Mouse (Mus musculus) cerebellum, postnatal 36 days (tissue): ENCODE results near the gene Mybph.
A peak's percentile ranks its signal among the peaks of the same experiment; 100 is the strongest.

Experiments
- DNase-seq, 2 experiments: peaks; one replicate each; pipeline ENCODE4 v3.0.0; 2021 to 2022; ENCODE audit warnings: mixed read lengths in 2 of 2

Mybph gene

DNA sequence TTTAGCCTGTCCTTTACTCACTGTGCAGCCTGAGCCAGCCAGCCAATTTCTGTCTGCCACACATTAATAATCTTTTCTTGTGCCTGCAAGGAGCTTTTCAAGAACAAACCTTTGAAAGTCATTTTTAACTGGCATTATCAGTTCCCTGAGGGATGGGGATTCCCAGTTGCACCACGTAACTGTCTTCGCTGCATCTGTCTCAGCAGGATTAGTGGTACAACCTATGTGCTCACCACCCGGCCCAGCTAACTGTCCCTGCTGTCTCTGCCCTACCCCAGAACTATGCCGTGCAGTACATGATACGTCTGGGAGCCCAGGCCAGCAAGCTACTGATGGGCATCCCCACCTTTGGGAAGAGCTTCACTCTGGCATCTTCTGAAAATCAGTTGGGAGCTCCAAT lies 5.0 kb upstream of the Mybph start:
- DNase-seq = no peak

DNA sequence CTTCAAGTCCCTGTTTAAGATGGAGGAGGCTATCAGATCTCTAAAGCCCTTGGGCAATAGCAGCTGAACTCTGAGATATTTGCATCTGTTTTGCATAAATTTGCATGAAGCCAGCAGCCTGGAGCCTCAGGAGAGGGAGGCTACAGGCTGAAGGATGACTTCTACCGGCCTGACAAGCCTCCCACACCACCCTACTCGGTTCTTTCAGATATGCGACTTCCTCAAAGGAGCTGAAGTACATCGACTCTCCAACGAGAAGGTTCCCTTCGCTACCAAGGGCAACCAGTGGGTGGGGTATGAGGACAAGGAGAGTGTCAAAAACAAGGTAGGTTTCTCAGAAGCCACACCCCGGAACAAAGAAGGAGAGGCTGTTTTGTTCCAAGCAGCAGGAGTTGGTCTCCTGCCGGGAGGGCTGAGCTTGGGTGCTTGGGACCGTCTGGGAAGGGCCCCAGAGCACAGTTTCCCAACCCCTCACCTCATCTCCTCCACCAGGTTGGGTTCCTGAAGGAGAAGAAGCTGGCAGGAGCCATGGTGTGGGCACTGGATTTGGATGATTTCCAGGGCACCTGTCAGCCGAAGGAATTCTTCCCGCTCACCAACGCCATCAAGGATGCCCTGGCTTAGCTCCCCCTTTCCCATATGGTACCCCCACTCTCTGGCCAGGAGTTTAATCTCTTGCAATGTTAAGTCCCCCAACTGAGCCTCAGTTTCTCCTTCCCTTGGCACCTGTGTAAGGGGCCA lies 4.1 kb upstream of the Mybph start:
- DNase-seq = peak in 1 of 2 experiments; percentile 30

- DNase-seq = no peak
Observed at GRCm38 (mm10) chr1:134191192-134191591, 2.1 kb upstream of the Mybph start.

GRCm38 (mm10) chr1:134192024-134192423 lies 1.2 kb upstream of the Mybph start:
- DNase-seq = no peak

GRCm38 (mm10) chr1:134193674-134194197 lies 488 bp downstream of the Mybph start:
- no peak for DNase-seq

DNA sequence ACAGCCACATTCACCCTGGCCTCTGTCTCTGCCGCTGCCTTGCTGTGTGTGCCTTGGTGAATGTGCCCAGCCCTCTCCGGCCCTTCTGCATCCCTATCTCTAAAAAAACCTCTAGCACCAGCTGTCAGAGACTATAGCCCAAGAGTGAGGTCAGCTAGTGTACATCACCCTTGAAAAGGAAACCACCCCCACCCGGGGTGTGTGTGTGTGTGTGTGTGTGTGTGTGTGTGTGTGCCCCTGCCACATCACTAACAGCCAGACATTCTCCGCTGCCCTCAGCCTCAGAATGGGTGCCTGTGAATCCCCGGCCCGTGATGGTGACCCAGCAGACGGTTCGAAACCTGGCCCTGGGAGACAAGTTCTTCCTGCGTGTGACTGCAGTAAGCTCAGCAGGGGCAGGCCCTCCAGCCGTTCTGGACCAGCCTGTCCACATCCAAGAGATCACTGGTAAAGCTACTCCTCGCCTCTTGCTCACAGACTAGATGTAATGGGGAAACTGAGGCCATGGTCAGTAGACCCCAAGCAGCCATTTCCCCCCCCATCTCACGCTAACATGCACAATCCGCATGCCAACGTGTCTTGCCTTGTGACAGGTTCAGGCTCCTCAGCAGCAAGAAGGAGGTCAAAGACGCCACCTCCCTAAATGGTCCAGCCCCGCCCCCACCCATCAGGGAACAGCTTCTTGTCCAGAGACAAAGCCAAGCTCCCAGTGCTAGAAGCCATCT lies 1.2 kb downstream of the Mybph start:
- no peak for DNase-seq

DNA sequence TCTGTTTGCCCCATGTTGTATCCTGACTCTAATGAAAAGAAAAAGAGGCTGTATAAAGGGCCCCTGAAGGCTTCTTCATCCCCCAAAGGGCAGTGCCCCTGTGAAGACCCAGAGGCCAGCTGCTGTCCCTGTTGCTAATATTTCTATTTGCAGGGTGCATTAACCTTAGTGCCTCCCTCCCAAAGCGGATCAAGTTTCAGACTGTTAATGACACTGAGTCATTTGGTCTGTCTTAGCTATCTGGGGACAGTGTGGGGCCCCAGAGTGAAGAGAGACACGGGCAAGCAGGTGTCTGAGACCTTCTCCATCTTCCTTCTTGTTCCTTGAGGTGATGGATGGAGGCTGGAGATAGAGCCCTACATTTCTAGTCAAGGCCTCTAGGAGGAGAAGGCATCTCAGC lies 1.9 kb downstream of the Mybph start:
- DNase-seq = no peak

DNA sequence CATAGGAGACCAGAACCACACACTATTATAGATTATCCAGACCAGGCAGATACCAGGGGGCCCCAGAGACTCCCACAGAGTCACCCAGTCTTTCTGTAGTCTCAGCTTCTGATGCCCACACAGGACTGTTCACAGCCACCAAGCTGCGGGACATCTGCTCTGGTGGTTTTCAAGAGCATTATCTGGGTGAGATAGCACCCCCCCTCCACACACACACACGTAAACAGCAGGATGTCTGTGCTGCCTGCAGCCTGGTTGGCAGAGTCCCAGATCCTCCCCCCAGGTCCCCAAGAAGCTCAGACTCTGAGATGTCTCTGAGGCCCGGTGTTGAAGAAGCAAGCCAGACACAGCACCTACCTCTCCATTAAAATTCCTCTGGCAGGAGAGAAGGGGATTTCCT lies 2.3 kb downstream of the Mybph start:
- peak; percentile 49 to 52 for DNase-seq

DNA sequence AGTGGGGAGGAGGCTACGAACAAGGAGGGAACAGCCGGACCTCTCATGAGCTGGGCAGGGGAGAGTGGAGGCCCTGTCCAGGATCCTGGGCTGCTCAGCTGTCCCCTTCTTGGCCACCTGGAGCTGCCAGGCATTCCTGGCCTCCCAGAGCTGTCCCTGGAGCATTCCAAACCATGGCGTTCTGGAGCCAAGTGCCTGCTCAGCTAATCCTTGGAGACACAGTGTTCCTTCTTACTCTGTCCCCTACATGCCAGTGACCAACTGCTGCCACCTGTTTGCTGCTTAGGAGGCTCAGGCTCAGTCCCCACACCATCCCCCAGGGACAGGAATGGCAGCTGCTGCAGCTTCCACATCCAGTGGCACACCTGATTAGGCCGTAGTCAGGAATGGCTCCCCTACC lies 2.7 kb downstream of the Mybph start:
- peak; percentile 58 to 68 for DNase-seq

DNA sequence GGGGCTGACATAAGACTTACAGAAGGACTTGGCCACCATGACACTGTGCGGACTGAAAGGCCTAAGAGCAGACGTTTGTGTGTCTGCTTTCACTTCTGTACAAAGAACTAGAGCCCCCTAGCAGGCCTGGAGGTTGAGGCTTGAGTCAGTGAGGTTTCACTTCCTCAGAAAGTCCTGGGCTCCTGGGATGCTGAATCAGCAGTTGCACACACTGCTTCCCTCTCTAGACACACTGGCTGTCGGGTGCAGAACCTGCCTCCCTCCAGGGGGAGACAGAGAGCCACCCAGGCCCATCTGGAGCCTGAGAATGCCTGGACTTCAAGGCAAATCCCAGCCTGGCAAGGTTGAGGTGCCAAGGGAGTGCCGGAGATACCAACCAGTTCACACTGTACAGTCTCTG lies 3.1 kb downstream of the Mybph start:
- DNase-seq = peak; percentile 73

- DNase-seq = no peak
Observed at GRCm38 (mm10) chr1:134197325-134197982, 4.2 kb downstream of the Mybph start.

DNA sequence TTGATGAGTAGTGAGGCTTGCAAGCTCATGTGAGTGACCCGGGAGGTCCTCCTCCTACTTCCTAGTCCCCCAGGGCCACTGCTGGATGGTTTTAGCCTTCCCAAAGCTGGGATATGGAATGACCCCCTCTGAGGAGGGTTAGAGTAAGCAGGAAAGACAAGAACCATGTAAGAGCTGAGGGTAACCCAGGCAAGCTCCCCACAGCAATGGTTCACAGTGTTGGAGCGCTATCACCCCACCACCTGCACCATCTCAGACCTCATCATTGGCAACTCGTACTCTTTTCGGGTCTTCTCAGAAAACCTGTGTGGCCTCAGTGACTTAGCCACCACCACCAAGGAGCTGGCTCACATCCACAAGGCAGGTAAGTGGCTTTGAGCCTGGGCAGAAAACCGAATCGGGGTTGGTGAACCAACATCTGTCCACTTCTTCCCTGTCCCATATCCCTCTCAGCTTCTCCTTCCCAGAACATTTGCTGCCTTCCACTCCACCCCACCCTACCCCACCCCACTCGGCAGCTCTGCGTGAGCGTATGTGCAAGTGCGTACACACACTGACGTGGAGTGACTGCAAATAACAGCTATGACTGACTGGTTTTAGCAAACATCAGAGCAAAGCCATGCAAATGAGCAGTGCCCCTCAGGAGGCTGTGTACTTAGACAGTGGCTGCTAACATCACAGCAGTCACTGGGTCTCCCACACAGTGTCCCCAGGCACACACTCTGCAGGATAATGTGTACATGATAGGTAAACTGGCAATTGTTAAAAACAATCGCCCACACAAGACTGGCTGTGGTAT lies 5.1 kb downstream of the Mybph start:
- DNase-seq = no peak

DNA sequence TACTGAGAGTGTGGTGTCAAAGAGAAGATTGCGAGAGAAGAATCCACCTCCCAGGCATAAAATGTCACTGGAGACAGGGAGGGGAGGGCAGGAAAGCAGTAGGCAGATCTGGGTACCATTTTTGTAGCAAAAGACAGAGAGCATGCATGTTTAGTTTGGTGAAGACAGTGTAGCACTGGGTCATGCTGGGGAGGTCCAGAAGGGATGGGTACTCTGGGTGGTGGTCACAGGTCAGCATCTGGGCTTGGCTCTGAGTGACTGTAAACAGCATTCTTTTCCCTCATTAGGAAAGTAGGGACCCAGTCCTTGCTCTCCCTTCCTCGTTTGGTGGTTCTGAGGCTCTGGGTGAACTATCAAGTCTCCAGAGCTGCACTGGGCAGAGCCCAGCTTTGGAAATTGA lies 7.2 kb downstream of the Mybph start:
- no peak for DNase-seq

GRCm38 (mm10) chr1:134200998-134201686 lies 7.9 kb downstream of the Mybph start:
- no peak for DNase-seq

- peak; percentile 69 for DNase-seq
Observed at GRCm38 (mm10) chr1:134201751-134202420, 8.6 kb downstream of the Mybph start.

DNA sequence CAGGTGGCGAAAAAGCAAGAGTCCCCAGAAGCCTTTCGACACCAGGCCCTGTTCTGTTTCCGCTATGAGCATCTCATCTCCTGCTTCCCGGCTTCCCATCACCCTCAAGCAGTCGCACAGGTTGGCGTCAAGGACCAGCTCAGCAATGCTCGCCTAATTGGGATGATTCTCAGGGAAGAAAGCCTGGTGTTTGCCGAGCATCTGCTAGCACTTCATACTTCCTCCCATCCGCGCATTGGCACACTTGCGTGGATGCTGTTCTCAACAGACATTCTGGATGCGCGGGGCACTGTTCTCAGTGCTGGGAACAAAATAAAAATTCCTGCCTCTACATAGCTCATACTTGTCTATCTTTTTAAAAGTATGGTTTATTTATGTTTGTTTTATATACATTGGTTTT lies 11.0 kb downstream of the Mybph start:
- DNase-seq = no peak

DNA sequence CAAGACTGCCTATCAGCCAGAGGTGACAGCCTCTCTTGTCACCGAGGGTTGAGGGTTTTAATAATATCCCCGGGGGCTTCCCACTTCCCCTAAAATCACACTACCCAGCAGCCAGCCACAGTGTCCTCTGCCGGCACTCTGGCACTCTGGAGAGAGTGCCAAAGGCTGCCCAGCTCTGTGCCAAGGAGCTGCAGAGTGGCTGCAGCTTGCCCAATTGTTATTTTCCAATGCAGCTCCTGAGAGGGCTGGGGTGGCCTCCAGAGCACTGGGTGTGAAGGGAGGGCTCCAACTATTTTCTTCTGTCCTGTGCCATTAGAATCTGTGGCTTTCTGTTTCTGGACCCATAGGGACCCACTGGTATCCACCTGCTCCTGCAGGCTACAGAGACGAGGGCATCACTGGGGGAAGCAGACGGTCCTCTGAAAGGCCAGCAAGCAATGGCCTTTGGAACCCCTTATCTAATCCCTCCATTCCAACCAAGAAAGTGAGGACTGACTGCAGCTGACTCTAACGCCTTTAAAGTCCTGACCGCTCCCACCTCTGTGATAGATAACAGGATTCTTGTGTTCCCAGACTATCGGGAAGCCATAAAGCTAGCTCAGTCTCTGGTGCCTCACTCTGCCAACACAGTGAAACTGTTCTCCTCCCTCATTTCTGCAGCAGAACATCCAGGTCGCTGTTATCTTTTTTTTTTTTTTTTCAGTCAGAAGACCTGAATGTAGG lies 12.2 kb downstream of the Mybph start:
- peak; percentile 75 to 79 for DNase-seq

DNA sequence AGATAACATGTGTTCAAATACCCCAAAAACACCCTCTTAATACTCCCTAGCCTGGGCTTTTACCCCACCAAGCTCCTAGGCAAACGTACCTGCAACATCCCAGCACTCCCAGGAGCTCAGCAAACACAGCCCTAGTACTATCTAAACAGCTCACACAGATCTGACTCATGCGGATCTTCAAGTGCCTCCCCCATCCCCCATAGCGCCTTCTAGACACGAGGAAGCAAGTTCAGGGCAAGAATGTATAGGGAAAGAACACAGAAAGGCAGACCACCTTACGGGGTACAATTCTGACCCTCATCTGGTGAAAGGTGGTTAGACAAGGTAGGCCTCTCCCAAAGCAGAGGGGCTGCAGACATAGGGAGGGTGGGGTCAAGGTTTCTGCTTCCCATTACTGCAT lies 12.8 kb downstream of the Mybph start:
- DNase-seq = no peak

DNA sequence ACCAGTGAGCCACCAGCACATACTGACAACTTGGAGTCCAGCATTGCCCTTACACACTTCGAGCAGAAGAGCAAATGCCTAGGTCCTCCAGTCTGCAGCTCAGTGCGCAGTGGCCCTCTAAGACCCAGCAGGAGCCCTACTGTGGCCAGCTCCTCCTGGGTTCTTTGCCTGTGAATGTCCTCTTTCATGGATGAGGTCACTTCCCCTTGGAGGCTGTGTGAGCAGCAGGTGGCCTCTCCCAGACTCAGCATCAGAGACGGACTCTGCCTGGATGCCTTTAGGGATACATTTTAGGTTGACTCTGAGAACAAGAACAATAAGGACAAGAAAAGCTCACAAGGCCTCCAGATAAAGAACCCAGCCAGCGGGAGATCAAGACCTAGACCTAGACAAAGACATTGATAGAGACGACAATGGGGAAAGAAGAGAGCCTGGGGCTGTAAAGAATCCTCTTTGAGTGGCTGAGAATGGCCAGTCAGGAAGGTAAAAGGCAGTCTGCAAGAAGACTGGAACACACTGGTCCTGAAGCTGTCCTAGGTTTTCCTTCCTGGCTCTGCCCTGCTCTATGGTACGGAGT lies 17.0 kb downstream of the Mybph start:
- peak in 1 of 2 experiments; percentile 48 for DNase-seq

DNA sequence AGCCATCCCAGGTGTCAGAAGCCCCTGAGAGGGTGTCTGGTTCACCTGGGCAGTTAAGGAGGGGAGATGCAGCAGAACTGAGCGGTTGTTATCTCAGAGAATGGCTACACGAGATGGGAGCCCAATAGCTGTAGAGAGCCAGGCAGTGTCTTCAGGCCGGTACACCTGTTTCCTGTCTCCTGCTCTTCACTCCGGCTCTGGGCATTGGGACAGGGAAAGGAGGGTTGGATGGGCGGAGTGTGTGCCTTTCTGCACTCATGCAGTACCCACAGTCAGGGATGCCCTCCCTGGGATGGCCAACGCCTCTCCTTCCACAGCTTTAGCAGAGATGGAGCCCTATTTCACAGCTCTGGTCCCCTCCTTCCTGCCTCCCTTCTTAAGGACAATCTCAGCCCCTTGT lies 17.8 kb downstream of the Mybph start:
- peak in 1 of 2 experiments; percentile 45 for DNase-seq
